Mouse (Mus musculus) hindbrain, postnatal 0 days (tissue): ENCODE data around the gene Pskh1. TPM values are rescaled to one million over a fixed set of nuclear protein-coding genes. Genes with fewer than 3 reads are reported as not detected.
A peak's percentile ranks its signal among the peaks of the same experiment; 100 is the strongest.

ENCODE experiments used
- ATAC-seq: fragments of 200-750 bp; cut with Nextera tagmentation; 2 replicates; pipeline ENCODE4 v1.8.0; 2017; ENCODE audit warnings: mild to moderate bottlenecking, moderate TSS enrichment, moderate library complexity
- DNase-seq: peaks from one replicate; pipeline ENCODE4 v3.0.0-alpha.2; 2015; ENCODE audit warnings: low spot score
- H3K27ac ChIP-seq: fragments of 300-500 bp; sonication (generic); 2 replicates; pipeline ENCODE4 v1.5.1; 2014; ENCODE audit warnings: mild to moderate bottlenecking
- H3K27me3 ChIP-seq: fragments of 300-500 bp; sonication (generic); 2 replicates; pipeline ENCODE4 v1.6.1; 2014; ENCODE audit warnings: low read length, mixed read lengths; ENCODE audit not compliant: insufficient read depth
- H3K36me3 ChIP-seq: fragments of 300-500 bp; sonication (generic); 2 replicates; pipeline ENCODE4 v1.6.1; 2014; ENCODE audit warnings: low read length, mixed read lengths; ENCODE audit not compliant: insufficient read depth
- H3K4me1 ChIP-seq: fragments of 300-500 bp; sonication (generic); 2 replicates; pipeline ENCODE4 v1.6.1; 2014; ENCODE audit warnings: antibody characterized with exemption, low read length, mixed read lengths; ENCODE audit not compliant: insufficient read depth
- H3K4me2 ChIP-seq: fragments of 300-500 bp; sonication (generic); 2 replicates; pipeline ENCODE4 v1.6.1; 2014; ENCODE audit warnings: low read depth, mild to moderate bottlenecking, low read length, moderate library complexity, mixed read lengths
- H3K4me3 ChIP-seq: fragments of 300-500 bp; sonication (generic); 2 replicates; pipeline ENCODE4 v1.5.1; 2014; ENCODE audit warnings: low read length
- H3K9ac ChIP-seq: fragments of 300-500 bp; sonication (generic); replicated peaks from 2 replicates; pipeline ENCODE4 v1.6.1; 2014; ENCODE audit warnings: mild to moderate bottlenecking, low read length, moderate library complexity, mixed read lengths
- H3K9me3 ChIP-seq: fragments of 300-500 bp; sonication (generic); 2 replicates; pipeline ENCODE4 v1.6.1; 2016; ENCODE audit warnings: low read length, mixed read lengths
- CTCF ChIP-seq: IDR thresholded peaks from 2 replicates; pipeline ENCODE4 v1.5.1; 2016; ENCODE audit warnings: antibody characterized with exemption, control low read depth, low read depth
- WGBS: fragments of 180-500 bp; shearing (Covaris S2); extraction: QIAGEN DNeasy Blood & Tissue Kit; methylation state at CpG from one replicate; pipeline ENCODE4 v1.1.7; 2014; 5-methylcytosine and 5-hydroxymethylcytosine counted together
- polyA plus RNA-seq: library from polyadenylated mRNA; unstranded; fragments of >200 nt; fragmentation: Nextera tagmentation; extraction: Ambion mirVana; gene quantifications from 2 replicates; pipeline ENCODE4 v1.2.1, GENCODE M21; 2015
- total RNA-seq: library from RNA; depleted of rRNA; stranded (reverse); fragments of >200 nt; gene quantifications from 2 replicates; pipeline ENCODE4 v1.2.3, GENCODE M21; 2014

Gene Pskh1
- total and polyA plus RNA-seq, 2 experiments from 2014 or later = 11.3 to 32.3 TPM

GRCm38 (mm10) chr8:105930602-105931001 is 30.4 kb downstream of the Pskh1 start:
- no peak overlapping the region for H3K4me2 ChIP-seq
- DNase-seq (peak; percentile 88), ATAC-seq (peak; percentile 75)
- no peaks in the 10 kb centered on the region for H3K9me3 ChIP-seq
- H3K4me3 ChIP-seq = no peak overlapping the region
- H3K27ac ChIP-seq = peak overlapping the region; percentile 73
- WGBS = 17% methylated on average over 8 of the region's 8 CpGs
- peak overlapping the region; percentile 36; the same call in 1 of the 2 replicates for H3K9ac ChIP-seq
- no peaks in the 10 kb centered on the region for H3K4me1 ChIP-seq
- H3K36me3 ChIP-seq = 0 out of 2 replicates have a peak, but pooled peaks cover 10% of the 10 kb centered on the region
- peak; percentile 99 for TF ChIP-seq CTCF
- H3K27me3 ChIP-seq = no peaks in the 10 kb centered on the region

DNA sequence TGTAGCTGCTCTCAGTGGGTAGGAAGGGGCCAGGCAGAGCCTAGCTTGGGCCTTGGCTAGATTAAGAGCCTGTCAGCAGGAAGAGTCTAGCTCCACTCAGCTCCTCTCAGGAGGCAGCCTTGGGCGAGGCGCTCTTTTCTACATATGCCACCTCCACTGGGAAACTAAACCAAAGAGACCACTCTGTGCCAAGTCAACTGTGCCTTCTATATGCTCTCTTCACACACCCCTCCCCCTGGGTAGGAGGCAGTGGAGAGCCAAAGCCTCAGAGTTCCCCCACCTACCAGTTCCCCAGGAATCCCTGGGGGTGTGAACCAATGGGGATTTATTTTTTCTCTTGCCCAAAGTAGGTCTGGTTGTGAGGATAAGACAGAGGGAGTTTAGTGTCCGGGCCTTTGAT is 31.0 kb downstream of the Pskh1 start:
- no peaks in the 10 kb centered on the region for H3K4me1 ChIP-seq
- H3K4me2 ChIP-seq = no peak overlapping the region
- no peak overlapping the region for H3K4me3 ChIP-seq
- H3K27ac ChIP-seq = no peak overlapping the region
- H3K9me3 ChIP-seq = no peaks in the 10 kb centered on the region
- ATAC-seq (no peak), DNase-seq (no peak)
- 0 out of 2 replicates have a peak, but pooled peaks cover 10% of the 10 kb centered on the region for H3K36me3 ChIP-seq
- no peak for TF ChIP-seq CTCF
- 95% methylated on average over 3 of the region's 3 CpGs for WGBS
- no peak overlapping the region for H3K9ac ChIP-seq
- no peaks in the 10 kb centered on the region for H3K27me3 ChIP-seq

GRCm38 (mm10) chr8:105932525-105932924 is 32.3 kb downstream of the Pskh1 start:
- H3K4me3 ChIP-seq = no peak overlapping the region
- DNase-seq (no peak), ATAC-seq (no peak)
- 93% methylated on average over 11 of the region's 11 CpGs for WGBS
- 0 out of 2 replicates have a peak, but pooled peaks cover 10% of the 10 kb centered on the region for H3K36me3 ChIP-seq
- H3K27me3 ChIP-seq = no peaks in the 10 kb centered on the region
- no peaks in the 10 kb centered on the region for H3K9me3 ChIP-seq
- no peak for TF ChIP-seq CTCF
- no peaks in the 10 kb centered on the region for H3K4me1 ChIP-seq
- no peak overlapping the region for H3K27ac ChIP-seq
- H3K9ac ChIP-seq = no peak overlapping the region
- no peak overlapping the region for H3K4me2 ChIP-seq

- DNase-seq = no peak
- TF ChIP-seq CTCF = no peak
- 0 out of 2 replicates have a peak, but pooled peaks cover 10% of the 10 kb centered on the region for H3K36me3 ChIP-seq
- H3K9me3 ChIP-seq = no peaks in the 10 kb centered on the region
- H3K4me2 ChIP-seq = no peak within 1 kb of the TSS
- no peak within 1 kb of the TSS for H3K4me3 ChIP-seq
- H3K27ac ChIP-seq = no peak within 1 kb of the TSS
- no peak for ATAC-seq
- H3K4me1 ChIP-seq = no peaks in the 10 kb centered on the region
- WGBS = 94% methylated on average over 2 of the region's 2 CpGs
- no peaks in the 10 kb centered on the region for H3K27me3 ChIP-seq
- H3K9ac ChIP-seq = no peak within 1 kb of the TSS
These were observed 33.5 kb downstream of the Pskh1 start, which contains the start of gene Ctrl for GRCm38 (mm10) chr8:105933762-105934161. Ctrl (minus strand) TSS chr8:105933862.

GRCm38 (mm10) chr8:105935105-105935504 is 34.9 kb downstream of the Pskh1 start:
- 0 out of 2 replicates have a peak, but pooled peaks cover 10% of the 10 kb centered on the region for H3K36me3 ChIP-seq
- TF ChIP-seq CTCF = no peak
- H3K4me3 ChIP-seq = no peak overlapping the region
- 90% methylated on average over 6 of the region's 6 CpGs for WGBS
- no peak for DNase-seq
- H3K9me3 ChIP-seq = no peaks in the 10 kb centered on the region
- H3K27me3 ChIP-seq = no peaks in the 10 kb centered on the region
- H3K9ac ChIP-seq = no peak overlapping the region
- ATAC-seq = no peak
- H3K27ac ChIP-seq = no peak overlapping the region
- no peaks in the 10 kb centered on the region for H3K4me1 ChIP-seq
- H3K4me2 ChIP-seq = no peak overlapping the region

DNA sequence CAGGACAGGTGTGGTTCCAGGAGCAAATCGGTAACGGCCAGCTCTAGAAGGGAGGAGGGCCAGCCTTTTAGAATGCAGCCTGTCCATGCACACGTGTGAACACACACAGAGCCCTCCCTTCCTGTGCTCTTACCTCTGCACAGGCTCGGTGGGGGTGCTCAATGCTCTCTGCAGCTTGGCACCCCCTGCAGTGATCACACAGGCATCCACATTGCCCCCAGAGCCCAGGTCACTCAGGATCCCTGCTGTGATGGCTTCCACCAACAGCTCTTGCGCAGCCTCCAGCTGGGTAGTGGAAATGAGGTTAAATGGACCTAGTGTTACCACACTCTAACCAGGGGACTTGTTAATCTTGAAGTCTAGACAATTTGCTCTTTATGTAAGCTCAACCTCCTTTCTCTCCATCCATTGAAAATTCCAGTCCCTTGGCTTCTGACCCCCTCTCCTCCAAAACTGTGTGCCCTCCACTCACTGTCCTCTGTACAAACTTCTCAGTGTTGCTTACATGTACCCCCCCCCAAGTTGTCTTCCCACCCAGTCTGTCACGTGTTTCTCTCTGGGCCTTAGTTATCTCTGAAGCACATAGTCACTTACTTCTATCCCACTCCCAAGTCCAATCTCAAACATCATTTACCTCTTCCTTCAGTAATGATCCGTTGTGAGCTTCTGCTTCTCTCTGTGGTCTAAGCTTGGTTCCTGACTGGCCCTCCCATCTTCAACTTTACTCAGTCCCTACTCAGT is 35.8 kb downstream of the Pskh1 start:
- H3K4me2 ChIP-seq = peak overlapping the region; percentile 97
- 30% methylated on average over 7 of the region's 7 CpGs for WGBS
- no peaks in the 10 kb centered on the region for H3K27me3 ChIP-seq
- peak overlapping the region; percentile 97 for H3K27ac ChIP-seq
- DNase-seq (no peak), ATAC-seq (no peak)
- H3K9me3 ChIP-seq = no peaks in the 10 kb centered on the region
- no peak for TF ChIP-seq CTCF
- H3K4me1 ChIP-seq = no peaks in the 10 kb centered on the region
- peak overlapping the region; percentile 84 for H3K9ac ChIP-seq
- 0 out of 2 replicates have a peak, but pooled peaks cover 10% of the 10 kb centered on the region for H3K36me3 ChIP-seq
- H3K4me3 ChIP-seq = peak overlapping the region; percentile 69

GRCm38 (mm10) chr8:105936866-105937475 is 36.7 kb downstream of the Pskh1 start:
- Histone ChIP-seq H3K9ac (peak overlapping the region; percentile 84), H3K4me1 (no peaks in the 10 kb centered on the region), H3K9me3 (no peaks in the 10 kb centered on the region), H3K4me3 (peak overlapping the region; percentile 69), H3K27me3 (no peaks in the 10 kb centered on the region), H3K27ac (peak overlapping the region; percentile 97), H3K4me2 (peak overlapping the region; percentile 97), H3K36me3 (0 out of 2 replicates have a peak, but pooled peaks cover 6% of the 10 kb centered on the region)
- ATAC-seq (peak; percentile 90), DNase-seq (peak; percentile 95)
- under 1% methylated on average over 30 of the region's 30 CpGs for WGBS
- TF ChIP-seq CTCF = 0 out of 2 replicates have a peak, but pooled peaks have one; percentile 5
